Mouse (Mus musculus) cerebellum, adult 18-20 months (tissue): ENCODE measurements around the gene Tmem127.
"Not testable (repeated sequence)": the region's sequence is repeated elsewhere in the genome, so short reads cannot be mapped to it uniquely, and the experiment has no call there.

Source experiments
- DNase-seq, 2 experiments: peaks; one replicate each; pipeline ENCODE4 v3.0.0; 2021

The Tmem127 gene

GRCm38 (mm10) chr2:127247592-127248333, at the start of gene Tmem127, which contains the start of gene Ciao1:
Gene Tmem127 (plus strand): TSS chr2:127247908.
Gene Ciao1 (minus strand): TSS chr2:127247816.
- peak; percentile 97 to 99 for DNase-seq

GRCm38 (mm10) chr2:127204932-127205331, 42.8 kb upstream of the Tmem127 start:
- DNase-seq: peak; percentile 52 to 72

- not testable (repeated sequence) for DNase-seq
These were observed 41.8 kb upstream of the Tmem127 start for GRCm38 (mm10) chr2:127205936-127206335.

GRCm38 (mm10) chr2:127206916-127207315, 40.8 kb upstream of the Tmem127 start:
- no peak for DNase-seq

- DNase-seq: peak; percentile 94 to 96
These were observed 39.9 kb upstream of the Tmem127 start, which contains the start of the genes 1810024B03Rik and Snrnp200 for GRCm38 (mm10) chr2:127207547-127208451. Gene 1810024B03Rik (minus strand): TSS chr2:127208280. Gene Snrnp200 (plus strand): TSS chr2:127208386.

- DNase-seq: no peak
These were observed 39.3 kb upstream of the Tmem127 start for GRCm38 (mm10) chr2:127208452-127208769.

GRCm38 (mm10) chr2:127210701-127211100, 37.0 kb upstream of the Tmem127 start:
- no peak for DNase-seq

- DNase-seq: no peak
These were observed 30.0 kb upstream of the Tmem127 start for GRCm38 (mm10) chr2:127217746-127218145.

GRCm38 (mm10) chr2:127225261-127225660, 22.4 kb upstream of the Tmem127 start:
- DNase-seq: no peak

GRCm38 (mm10) chr2:127237897-127238610, 9.7 kb upstream of the Tmem127 start:
- no peak for DNase-seq

GRCm38 (mm10) chr2:127240065-127240464, 7.6 kb upstream of the Tmem127 start:
- no peak for DNase-seq

GRCm38 (mm10) chr2:127248334-127249004, 761 bp downstream of the Tmem127 start:
- DNase-seq: peak; percentile 53 to 61

GRCm38 (mm10) chr2:127250291-127251008, 2.7 kb downstream of the Tmem127 start:
- no peak for DNase-seq

- no peak for DNase-seq
These were observed 3.7 kb downstream of the Tmem127 start for GRCm38 (mm10) chr2:127251457-127251856.

- DNase-seq: no peak
These were observed 4.3 kb downstream of the Tmem127 start for GRCm38 (mm10) chr2:127251880-127252527.

GRCm38 (mm10) chr2:127252787-127253186, 5.1 kb downstream of the Tmem127 start:
- DNase-seq: no peak

- DNase-seq: no peak
These were observed 7.0 kb downstream of the Tmem127 start for GRCm38 (mm10) chr2:127254604-127255134.

- no peak for DNase-seq
These were observed 7.6 kb downstream of the Tmem127 start for GRCm38 (mm10) chr2:127255294-127255693.

- no peak for DNase-seq
These were observed 11.6 kb downstream of the Tmem127 start for GRCm38 (mm10) chr2:127259340-127259739.

GRCm38 (mm10) chr2:127262480-127262879, 14.8 kb downstream of the Tmem127 start:
- no peak for DNase-seq

GRCm38 (mm10) chr2:127267854-127268253, 20.1 kb downstream of the Tmem127 start:
- no peak for DNase-seq
